Mouse (Mus musculus): ENCODE measurements around the gene Slc7a11. TPM values are rescaled to one million over a fixed set of nuclear protein-coding genes. Genes with fewer than 3 reads are reported as not detected.

Slc7a11 gene
- polyA plus RNA-seq, 1 experiment from 2014 or later, result 0.13 TPM

DNA sequence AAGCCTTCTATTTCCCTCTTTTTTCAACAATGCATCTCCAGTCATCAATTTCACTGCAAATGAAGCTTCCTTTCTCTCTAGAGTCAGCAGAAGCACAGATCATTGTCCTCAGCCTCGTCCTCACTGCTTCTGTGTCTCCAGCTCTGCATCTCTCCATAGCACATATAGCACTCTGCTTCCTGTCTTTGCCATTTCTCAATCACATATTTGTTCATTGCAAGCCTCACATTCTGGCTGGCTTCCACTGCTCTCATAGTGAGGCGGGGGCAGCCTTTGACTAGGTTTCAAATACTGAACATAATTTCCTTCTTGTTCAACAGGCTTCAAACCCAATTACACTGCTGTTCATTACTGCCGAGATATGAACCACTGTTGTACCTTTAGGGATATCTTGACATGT lies 305.1 kb downstream of the Slc7a11 start:
- H3K4me1 ChIP-seq (ENCODE audit: insufficient read depth, low read depth, low read length), result no peaks in the 10 kb centered on the region
- ATAC-seq (peak; percentile 46), DNase-seq (ENCODE audit: low spot score) (peak; percentile 79)
- H3K9me3 ChIP-seq (ENCODE audit: low read length), result no peaks in the 10 kb centered on the region
- WGBS, result 29% methylated on average over 3 of the region's 3 CpGs
- no peak for TF ChIP-seq CTCF (IDR thresholded peaks at IDR 0.05)
- no peak for TF ChIP-seq EP300 (IDR thresholded peaks at IDR 0.05)
- H3K4me3 ChIP-seq (ENCODE audit: low read depth, low read length), result no peak overlapping the region
- H3K36me3 ChIP-seq (ENCODE audit: insufficient read depth, low read length), result no peaks in the 10 kb centered on the region
- no peaks in the 10 kb centered on the region for H3K27me3 ChIP-seq (replicated peaks; ENCODE audit: insufficient read depth, low read length)
- H3K9ac ChIP-seq (replicated peaks; ENCODE audit: low read depth), result no peak overlapping the region
- H3K4me2 ChIP-seq (replicated peaks; ENCODE audit: low read depth, low read length), result no peak overlapping the region
- no peak overlapping the region for H3K27ac ChIP-seq (ENCODE audit: low read length)

DNA sequence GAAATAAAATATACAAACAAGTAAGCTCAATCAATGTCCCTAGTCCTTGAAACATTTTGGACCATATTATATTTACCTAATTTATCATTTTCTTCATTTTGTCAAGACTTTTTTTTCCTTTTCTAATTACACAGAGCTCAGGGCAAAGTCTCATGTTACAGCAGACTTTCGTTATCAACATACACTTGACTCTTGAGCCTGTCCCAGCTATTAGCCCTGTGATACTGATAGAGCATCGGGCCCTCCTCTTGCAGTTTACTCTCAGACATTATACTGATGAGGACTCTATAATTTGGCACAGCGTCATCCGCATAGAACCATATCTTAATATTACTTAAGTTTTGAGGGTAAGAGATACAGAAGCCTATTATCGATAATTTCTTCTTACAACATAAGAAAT lies 311.2 kb downstream of the Slc7a11 start:
- H3K4me3 ChIP-seq (ENCODE audit: low read depth, low read length), result no peak overlapping the region
- no peaks in the 10 kb centered on the region for H3K36me3 ChIP-seq (ENCODE audit: insufficient read depth, low read length)
- TF ChIP-seq CTCF (IDR thresholded peaks at IDR 0.05) (no peak), EP300 (IDR thresholded peaks at IDR 0.05) (no peak)
- no peak overlapping the region for H3K9ac ChIP-seq (replicated peaks; ENCODE audit: low read depth)
- no peaks in the 10 kb centered on the region for H3K9me3 ChIP-seq (ENCODE audit: low read length)
- DNase-seq (ENCODE audit: low spot score) (no peak), ATAC-seq (no peak)
- H3K27ac ChIP-seq (ENCODE audit: low read length), result no peak overlapping the region
- no peak overlapping the region for H3K4me2 ChIP-seq (replicated peaks; ENCODE audit: low read depth, low read length)
- WGBS, result 64% methylated on average over 5 of the region's 5 CpGs
- H3K27me3 ChIP-seq (replicated peaks; ENCODE audit: insufficient read depth, low read length), result no peaks in the 10 kb centered on the region
- H3K4me1 ChIP-seq (ENCODE audit: insufficient read depth, low read depth, low read length), result no peaks in the 10 kb centered on the region

DNA sequence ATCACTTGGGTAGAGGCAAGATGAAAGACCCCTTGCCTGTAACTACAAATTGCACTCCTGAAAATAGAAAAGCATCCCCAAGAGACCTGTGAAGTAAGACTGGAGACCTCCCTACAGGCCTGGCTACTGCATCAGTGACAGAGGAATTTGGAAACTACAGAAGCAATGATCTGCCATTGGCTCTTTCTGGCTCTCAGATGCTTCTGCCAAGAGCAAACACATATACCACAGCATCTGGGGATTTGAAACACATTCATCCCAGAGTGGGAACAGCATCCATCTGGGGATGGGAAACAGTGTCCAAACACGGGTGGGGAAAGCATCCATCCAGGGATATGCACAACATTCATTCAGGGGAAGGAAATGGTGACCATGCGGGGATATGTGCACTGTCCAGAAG lies 313.1 kb downstream of the Slc7a11 start:
- TF ChIP-seq EP300 (IDR thresholded peaks at IDR 0.05), result no peak
- no peak for TF ChIP-seq CTCF (IDR thresholded peaks at IDR 0.05)
- Histone ChIP-seq H3K36me3 (ENCODE audit: insufficient read depth, low read length) (no peaks in the 10 kb centered on the region), H3K27me3 (replicated peaks; ENCODE audit: insufficient read depth, low read length) (no peaks in the 10 kb centered on the region), H3K9ac (replicated peaks; ENCODE audit: low read depth) (no peak overlapping the region), H3K27ac (ENCODE audit: low read length) (no peak overlapping the region), H3K9me3 (ENCODE audit: low read length) (no peaks in the 10 kb centered on the region), H3K4me1 (ENCODE audit: insufficient read depth, low read depth, low read length) (no peaks in the 10 kb centered on the region), H3K4me3 (ENCODE audit: low read depth, low read length) (no peak overlapping the region), H3K4me2 (replicated peaks; ENCODE audit: low read depth, low read length) (no peak overlapping the region)
- 73% methylated on average over 2 of the region's 2 CpGs for WGBS
- DNase-seq (ENCODE audit: low spot score), result no peak
- ATAC-seq, result no peak

DNA sequence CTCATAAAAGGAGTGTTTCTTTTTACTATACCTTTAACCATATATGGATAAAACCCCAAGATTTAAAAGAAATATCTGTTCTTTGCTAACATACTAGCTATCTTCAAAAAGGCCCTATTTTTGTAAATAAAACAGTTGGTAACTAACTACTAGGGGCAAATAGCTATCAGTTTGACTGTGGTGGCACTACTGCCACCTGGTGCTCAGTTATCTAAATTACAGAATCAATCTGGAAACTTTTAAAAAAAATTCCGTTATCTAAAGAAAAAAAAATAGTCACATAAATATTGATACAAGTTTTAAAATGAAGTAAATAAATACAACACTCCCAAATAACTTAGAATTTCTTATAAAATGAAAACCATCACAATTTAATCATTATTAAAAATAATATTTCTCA lies 322.4 kb downstream of the Slc7a11 start:
- no peak for DNase-seq (ENCODE audit: low spot score)
- TF ChIP-seq EP300 (IDR thresholded peaks at IDR 0.05) (no peak), CTCF (IDR thresholded peaks at IDR 0.05) (peak; percentile 40)
- H3K9ac ChIP-seq (replicated peaks; ENCODE audit: low read depth), result no peak overlapping the region
- no peak overlapping the region for H3K4me2 ChIP-seq (replicated peaks; ENCODE audit: low read depth, low read length)
- ATAC-seq, result no peak
- H3K36me3 ChIP-seq (ENCODE audit: insufficient read depth, low read length), result no peaks in the 10 kb centered on the region
- WGBS, result 59% methylated on average over 1 of the region's 1 CpGs
- no peaks in the 10 kb centered on the region for H3K4me1 ChIP-seq (ENCODE audit: insufficient read depth, low read depth, low read length)
- H3K4me3 ChIP-seq (ENCODE audit: low read depth, low read length), result no peak overlapping the region
- H3K27ac ChIP-seq (ENCODE audit: low read length), result no peak overlapping the region
- no peaks in the 10 kb centered on the region for H3K9me3 ChIP-seq (ENCODE audit: low read length)
- no peaks in the 10 kb centered on the region for H3K27me3 ChIP-seq (replicated peaks; ENCODE audit: insufficient read depth, low read length)

DNA sequence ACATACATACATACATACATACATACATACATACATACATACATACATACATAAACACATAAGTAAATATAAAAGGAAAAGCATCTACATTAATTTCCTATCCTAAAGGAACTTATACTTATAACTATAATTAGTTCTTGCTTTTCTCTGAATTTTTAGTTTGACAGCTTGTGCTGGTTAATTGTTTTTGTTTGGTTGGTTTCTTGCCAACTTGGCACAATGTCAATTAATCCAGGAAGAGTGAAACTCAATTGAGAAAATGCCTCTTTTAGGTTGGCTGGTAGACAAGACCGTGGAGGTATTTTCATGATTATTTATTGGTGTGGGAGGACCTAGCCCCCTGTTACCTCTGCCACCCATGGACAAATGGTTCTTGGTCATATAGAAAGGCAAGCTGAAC lies 327.1 kb downstream of the Slc7a11 start:
- no peak overlapping the region for H3K9ac ChIP-seq (replicated peaks; ENCODE audit: low read depth)
- TF ChIP-seq CTCF (IDR thresholded peaks at IDR 0.05) (no peak), EP300 (IDR thresholded peaks at IDR 0.05) (no peak)

DNA sequence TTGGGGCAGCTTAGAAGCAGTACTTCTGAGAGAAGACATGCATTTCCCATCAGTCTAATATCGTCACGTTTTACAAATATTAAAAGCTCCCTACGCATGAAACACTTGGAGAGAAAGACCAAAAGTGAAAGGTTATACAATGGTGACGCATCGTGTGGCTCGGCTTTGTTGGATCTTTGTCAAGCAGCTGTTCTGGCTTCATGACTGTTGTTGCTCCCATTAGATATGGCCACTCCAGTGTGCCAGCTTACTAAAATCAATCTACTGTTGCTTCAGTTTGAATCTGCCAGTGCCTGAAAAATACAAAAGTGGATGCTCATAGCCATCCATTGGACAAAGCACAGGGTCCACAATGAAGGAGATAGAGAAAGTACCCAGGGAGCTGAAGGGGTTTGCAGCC lies 337.9 kb downstream of the Slc7a11 start:
- peak; percentile 19 for DNase-seq (ENCODE audit: low spot score)
- 68% methylated on average over 6 of the region's 6 CpGs for WGBS
- no peaks in the 10 kb centered on the region for H3K27me3 ChIP-seq (replicated peaks; ENCODE audit: insufficient read depth, low read length)

More for the DNA sequence above, 327.1 kb downstream of the Slc7a11 start:
- Histone ChIP-seq H3K27ac (ENCODE audit: low read length) (no peak overlapping the region), H3K9me3 (ENCODE audit: low read length) (no peaks in the 10 kb centered on the region), H3K4me1 (ENCODE audit: insufficient read depth, low read depth, low read length) (no peaks in the 10 kb centered on the region), H3K27me3 (replicated peaks; ENCODE audit: insufficient read depth, low read length) (no peaks in the 10 kb centered on the region), H3K4me2 (replicated peaks; ENCODE audit: low read depth, low read length) (no peak overlapping the region), H3K36me3 (ENCODE audit: insufficient read depth, low read length) (no peaks in the 10 kb centered on the region), H3K4me3 (ENCODE audit: low read depth, low read length) (no peak overlapping the region)
- 61% methylated on average over 1 of the region's 1 CpGs for WGBS
- DNase-seq (ENCODE audit: low spot score) (no peak), ATAC-seq (no peak)

More for the DNA sequence above, 337.9 kb downstream of the Slc7a11 start:
- no peak overlapping the region for H3K27ac ChIP-seq (ENCODE audit: low read length)
- ATAC-seq, result no peak
- H3K4me1 ChIP-seq (ENCODE audit: insufficient read depth, low read depth, low read length), result no peaks in the 10 kb centered on the region
- no peaks in the 10 kb centered on the region for H3K36me3 ChIP-seq (ENCODE audit: insufficient read depth, low read length)
- no peak overlapping the region for H3K9ac ChIP-seq (replicated peaks; ENCODE audit: low read depth)
- H3K4me3 ChIP-seq (ENCODE audit: low read depth, low read length), result no peak overlapping the region
- TF ChIP-seq CTCF (IDR thresholded peaks at IDR 0.05) (no peak), EP300 (IDR thresholded peaks at IDR 0.05) (no peak)
- H3K4me2 ChIP-seq (replicated peaks; ENCODE audit: low read depth, low read length), result no peak overlapping the region
- no peaks in the 10 kb centered on the region for H3K9me3 ChIP-seq (ENCODE audit: low read length)
